Mouse (Mus musculus) kidney, adult 2 months (tissue): ENCODE measurements around the gene Comp.

ENCODE experiments used
- CTCF ChIP-seq: fragments of 200-500 bp; conservative IDR thresholded peaks from 2 replicates; pipeline ENCODE4 v1.5.1; 2011; ENCODE audit warnings: low read depth, mild to moderate bottlenecking, control low read depth, low read length, moderate library complexity, mixed read lengths; ENCODE audit not compliant: insufficient read depth, insufficient read length
- POLR2A ChIP-seq: fragments of 200-500 bp; IDR thresholded peaks from one replicate; pipeline ENCODE4 v1.6.1; 2011; ENCODE audit warnings: low read depth, low read length, control low read depth

GRCm38 (mm10) chr8:70331526-70331925 lies 41.8 kb upstream of the Comp start:
- no peak for TF ChIP-seq POLR2A
- TF ChIP-seq CTCF: no peak
